Mouse (Mus musculus) embryo, embryonic 10 days (tissue): Measurements from ENCODE around the gene Igfn1.

Source experiments
- DNase-seq: peaks from one replicate; pipeline ENCODE4 v3.0.0-alpha.2; 2015; ENCODE audit warnings: low spot score

Gene Igfn1

GRCm38 (mm10) chr1:135933704-135934293 lies 72.3 kb downstream of the Igfn1 start:
- DNase-seq = no peak

GRCm38 (mm10) chr1:135929876-135930275 lies 76.3 kb downstream of the Igfn1 start:
- DNase-seq = no peak

GRCm38 (mm10) chr1:135925848-135926247 lies 80.3 kb downstream of the Igfn1 start:
- no peak for DNase-seq

DNA sequence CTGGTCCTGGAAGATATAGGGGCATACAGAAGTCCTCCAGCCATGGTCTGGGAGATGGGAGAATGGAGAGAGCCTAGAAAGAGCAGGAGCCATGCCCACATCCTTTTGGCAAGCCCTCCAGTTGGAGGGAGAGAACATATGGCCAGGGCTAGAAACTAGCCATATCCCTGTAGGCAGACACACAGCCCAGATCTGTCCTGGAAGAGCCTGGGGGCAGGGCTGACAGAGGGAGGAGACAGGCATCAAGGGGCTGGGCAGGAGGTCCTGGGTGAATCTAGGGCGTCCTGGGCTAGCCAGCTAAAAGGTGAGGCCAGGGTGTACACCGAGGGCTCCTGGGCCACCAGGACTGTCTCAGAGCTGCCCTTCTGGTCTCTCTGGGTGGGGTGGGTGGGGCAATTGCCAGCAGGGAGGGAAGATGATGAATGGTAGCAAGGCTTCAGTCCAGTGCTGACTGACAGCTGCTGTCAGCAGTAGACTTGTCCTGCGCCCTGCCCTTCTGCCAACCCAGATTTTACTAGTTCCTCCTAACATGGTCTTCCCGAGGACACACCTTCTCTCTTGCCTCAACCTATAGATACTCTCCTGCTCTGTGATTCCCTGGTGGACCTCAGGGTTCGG lies 81.7 kb downstream of the Igfn1 start:
- DNase-seq = no peak

- DNase-seq = no peak
Measured at GRCm38 (mm10) chr1:135923229-135923628, 82.9 kb downstream of the Igfn1 start.

DNA sequence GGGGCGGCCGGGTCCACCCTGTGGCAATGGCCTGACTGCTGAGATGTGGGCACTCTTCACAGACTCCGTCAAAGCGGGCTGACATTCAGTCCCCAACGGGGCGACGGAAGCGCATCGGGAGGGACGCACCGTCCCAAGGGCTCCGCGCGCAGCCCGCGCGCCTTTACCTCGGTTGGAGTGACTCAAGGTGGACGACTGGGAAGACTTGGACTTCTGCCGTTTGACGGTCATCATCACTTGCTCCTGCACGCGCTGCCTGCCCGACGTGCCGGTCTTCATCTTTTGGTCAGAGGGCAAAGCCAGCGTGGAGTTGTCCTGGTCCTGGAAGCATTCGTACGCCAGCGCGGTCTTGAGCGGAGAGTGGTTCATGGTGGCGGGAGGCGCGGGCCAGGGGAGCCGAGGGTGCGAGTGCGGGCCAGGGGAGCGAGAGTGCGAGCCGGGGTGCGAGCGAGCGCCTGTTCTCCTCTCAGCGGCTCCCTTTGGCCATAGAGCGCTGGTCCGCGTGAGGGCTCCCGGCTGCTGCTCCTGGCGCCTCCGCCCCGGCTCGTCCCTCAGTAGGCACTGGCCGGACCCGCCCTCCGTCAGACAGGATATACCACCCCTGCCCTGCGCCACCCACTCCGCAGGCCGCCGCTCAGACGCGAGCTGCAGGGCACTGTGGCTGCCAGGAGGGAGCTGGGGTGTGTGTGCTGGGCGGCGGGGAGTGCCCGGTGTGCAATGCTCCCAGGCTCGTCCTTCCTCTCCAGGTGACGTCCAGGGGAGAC lies 87.3 kb downstream of the Igfn1 start, which contains the start of gene Pkp1:
Gene Pkp1 (minus strand): TSS at position 564 of the 764 bp plus-strand sequence.
- DNase-seq = peak; percentile 56

DNA sequence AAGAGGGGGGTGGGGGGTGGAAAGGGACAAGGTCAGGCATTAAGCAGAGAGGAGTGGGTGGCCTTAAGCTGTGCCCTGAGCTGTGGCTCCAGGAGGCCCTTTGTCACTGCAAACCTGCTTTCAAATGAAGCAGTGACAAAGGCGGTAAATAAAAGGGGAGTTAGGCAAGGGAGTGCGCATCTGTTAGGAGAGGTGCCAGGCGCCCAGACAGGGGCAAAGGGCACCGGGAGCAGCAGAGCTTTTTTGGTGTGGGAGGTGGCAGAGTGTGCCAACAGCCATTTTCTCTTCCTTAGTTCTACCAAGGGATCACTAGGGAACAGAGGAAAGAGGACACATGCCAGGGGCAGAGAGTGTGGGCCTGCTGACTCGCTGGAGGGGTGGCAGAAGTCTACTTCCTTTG lies 88.9 kb downstream of the Igfn1 start:
- no peak for DNase-seq

- no peak for DNase-seq
Measured at GRCm38 (mm10) chr1:135916486-135917058, 89.6 kb downstream of the Igfn1 start.

GRCm38 (mm10) chr1:135913657-135914056 lies 92.5 kb downstream of the Igfn1 start:
- no peak for DNase-seq

DNA sequence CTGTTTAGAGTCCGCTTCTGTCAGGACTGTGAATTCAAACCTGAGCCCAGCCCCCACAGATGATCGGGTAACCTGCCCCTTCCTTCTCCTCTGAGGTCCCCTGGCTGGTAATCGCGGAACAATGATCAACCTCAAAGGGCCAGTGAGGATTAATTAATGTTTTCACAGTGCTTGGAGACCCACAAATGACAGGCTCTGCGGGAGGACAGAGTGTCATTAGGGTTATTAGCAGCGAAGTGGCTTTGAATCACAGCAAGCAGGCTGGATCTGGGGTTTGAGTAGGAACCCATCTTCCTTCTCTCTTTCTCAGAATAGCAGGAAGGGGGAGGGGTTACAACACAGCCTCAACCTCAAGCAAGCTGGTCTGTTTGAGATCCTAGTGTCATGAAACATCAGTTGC lies 96.8 kb downstream of the Igfn1 start:
- peak; percentile 26 for DNase-seq

GRCm38 (mm10) chr1:135906736-135907135 lies 99.4 kb downstream of the Igfn1 start:
- no peak for DNase-seq
